Mouse (Mus musculus) lung, postnatal 0 days (tissue): ENCODE measurements around the gene Pcbd2. TPM values are rescaled to one million over a fixed set of nuclear protein-coding genes. Genes with fewer than 3 reads are reported as not detected.

Experiments
- ATAC-seq: fragments of 200-750 bp; cut with Nextera tagmentation; 2 replicates; pipeline ENCODE4 v1.8.0; 2017; ENCODE audit warnings: moderate library complexity
- DNase-seq: peaks from one replicate; pipeline ENCODE4 v3.0.0-alpha.2; 2016; ENCODE audit warnings: low spot score
- H3K27ac ChIP-seq: fragments of 300-500 bp; sonication (generic); 2 replicates; pipeline ENCODE4 v1.5.1; 2014; ENCODE audit warnings: antibody characterized with exemption, mild to moderate bottlenecking, low read length, mixed read lengths
- H3K27me3 ChIP-seq: fragments of 300-500 bp; sonication (generic); replicated peaks from 2 replicates; pipeline ENCODE4 v1.6.1; 2014; ENCODE audit warnings: low read length, mixed read lengths; ENCODE audit not compliant: insufficient read depth
- H3K36me3 ChIP-seq: fragments of 300-500 bp; sonication (generic); 2 replicates; pipeline ENCODE4 v1.6.1; 2014; ENCODE audit warnings: low read length, mixed read lengths; ENCODE audit not compliant: insufficient read depth
- H3K4me1 ChIP-seq: fragments of 300-500 bp; sonication (generic); 2 replicates; pipeline ENCODE4 v1.6.1; 2014; ENCODE audit warnings: antibody characterized with exemption, low read depth, low read length, mixed read lengths; ENCODE audit not compliant: insufficient read depth
- H3K4me2 ChIP-seq: fragments of 300-500 bp; sonication (generic); replicated peaks from 2 replicates; pipeline ENCODE4 v1.6.1; 2014; ENCODE audit warnings: low read depth, mild to moderate bottlenecking, low read length, moderate library complexity, mixed read lengths
- H3K4me3 ChIP-seq: fragments of 300-500 bp; sonication (generic); 2 replicates; pipeline ENCODE4 v1.5.1; 2014; ENCODE audit warnings: low read depth, low read length
- H3K9ac ChIP-seq: fragments of 300-500 bp; sonication (generic); replicated peaks from 2 replicates; pipeline ENCODE4 v1.6.1; 2014; ENCODE audit warnings: low read depth, mild to moderate bottlenecking
- H3K9me3 ChIP-seq: fragments of 300-500 bp; sonication (generic); 2 replicates; pipeline ENCODE4 v1.6.1; 2016; ENCODE audit warnings: low read length, mixed read lengths
- CTCF ChIP-seq: IDR thresholded peaks from 2 replicates; pipeline ENCODE4 v1.5.1; 2016; ENCODE audit warnings: antibody characterized with exemption, mild to moderate bottlenecking
- EP300 ChIP-seq: IDR thresholded peaks from 2 replicates; pipeline ENCODE4 v1.6.1; 2016; ENCODE audit warnings: antibody characterized with exemption, mild to moderate bottlenecking, control low read depth
- WGBS: fragments of 180-500 bp; shearing (Covaris S2); extraction: QIAGEN DNeasy Blood & Tissue Kit; methylation state at CpG from one replicate; pipeline ENCODE4 v1.1.7; 2014; 5-methylcytosine and 5-hydroxymethylcytosine counted together
- polyA plus RNA-seq: library from polyadenylated mRNA; unstranded; fragments of >200 nt; fragmentation: Nextera tagmentation; extraction: Ambion mirVana; gene quantifications from 2 replicates; pipeline ENCODE4 v1.2.1, GENCODE M21; 2015

Gene Pcbd2
- polyA plus RNA-seq, 1 experiment from 2014 or later = 48.3 TPM

DNA sequence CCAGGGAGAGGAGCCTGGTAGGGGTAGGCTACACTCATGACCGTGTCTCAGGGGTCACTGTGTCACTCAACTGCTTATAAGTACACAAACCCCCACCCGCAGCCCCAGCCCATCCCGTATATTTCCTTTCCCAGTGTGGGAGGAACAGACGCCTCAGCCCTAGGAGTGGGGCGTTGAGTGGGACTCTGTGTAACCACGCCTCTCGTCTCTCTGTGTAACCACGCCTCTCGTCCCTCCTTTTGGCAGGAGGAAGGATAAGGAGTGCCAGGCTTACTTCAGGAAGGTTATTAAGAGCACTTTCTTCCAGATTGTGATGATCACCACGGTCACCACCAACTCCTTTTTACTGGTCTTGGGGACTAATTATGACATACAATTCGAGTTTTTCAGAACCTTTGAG is 59.0 kb downstream of the Pcbd2 start:
- Histone ChIP-seq H3K27ac (no peak overlapping the region), H3K27me3 (no peaks in the 10 kb centered on the region), H3K4me2 (no peak overlapping the region), H3K9ac (no peak overlapping the region), H3K9me3 (no peaks in the 10 kb centered on the region), H3K36me3 (no peaks in the 10 kb centered on the region), H3K4me1 (peaks cover 4% of the 10 kb centered on the region; the same call in 1 of the 2 replicates), H3K4me3 (no peak overlapping the region)
- peak; percentile 78 for ATAC-seq
- peak; percentile 74 for DNase-seq
- TF ChIP-seq EP300 = no peak
- WGBS = 28% methylated on average over 11 of the region's 11 CpGs

DNA sequence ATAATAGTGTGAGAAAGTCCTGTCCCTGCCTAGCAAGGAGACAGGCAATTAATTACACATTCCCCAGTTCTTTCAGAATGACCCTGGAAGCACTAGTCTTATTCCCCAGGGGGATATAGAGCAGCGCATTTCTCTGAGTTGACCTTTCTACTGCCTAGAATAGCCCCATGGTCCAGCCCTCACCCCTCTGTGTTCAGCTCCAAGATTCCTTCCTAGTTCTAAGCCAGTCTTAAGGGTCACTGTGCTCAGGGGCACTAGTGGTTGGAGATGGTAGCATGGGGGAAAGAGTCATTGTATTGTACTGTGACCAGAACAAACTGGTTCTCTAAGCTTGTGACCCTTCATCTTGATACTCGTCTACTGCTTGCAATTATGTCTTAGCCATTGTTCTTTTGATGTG is 74.1 kb downstream of the Pcbd2 start:
- Histone ChIP-seq H3K27me3 (no peaks in the 10 kb centered on the region), H3K36me3 (no peaks in the 10 kb centered on the region), H3K4me2 (no peak overlapping the region), H3K27ac (no peak overlapping the region), H3K9me3 (no peaks in the 10 kb centered on the region), H3K4me1 (no peaks in the 10 kb centered on the region), H3K4me3 (no peak overlapping the region), H3K9ac (no peak overlapping the region)
- WGBS = 79% methylated on average over 2 of the region's 2 CpGs
- no peak for DNase-seq
- ATAC-seq = no peak
- TF ChIP-seq EP300 (no peak), CTCF (no peak)

DNA sequence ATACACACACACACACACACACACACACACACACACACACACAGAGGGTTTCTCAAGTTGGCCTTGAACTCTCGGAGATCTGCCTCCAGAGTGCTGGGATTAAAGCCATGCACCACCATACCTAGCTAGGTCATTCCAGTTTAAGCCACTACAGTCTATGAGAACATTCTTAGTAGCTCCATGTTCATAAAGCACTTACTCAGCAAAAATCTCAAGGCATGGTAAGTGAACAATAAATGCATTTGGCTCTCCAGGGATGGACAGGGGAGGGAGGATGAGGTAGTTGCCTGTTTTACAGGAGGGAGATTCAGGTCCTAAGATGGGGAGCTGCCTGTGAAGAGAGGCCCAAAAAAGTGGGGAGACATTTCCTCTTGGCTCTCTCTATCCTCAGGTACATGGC is 76.8 kb downstream of the Pcbd2 start:
- WGBS = 95% methylated on average over 1 of the region's 1 CpGs
- H3K27me3 ChIP-seq = no peaks in the 10 kb centered on the region
- no peak overlapping the region for H3K4me2 ChIP-seq
- no peak overlapping the region for H3K4me3 ChIP-seq
- no peaks in the 10 kb centered on the region for H3K4me1 ChIP-seq
- no peak overlapping the region for H3K27ac ChIP-seq
- no peak for ATAC-seq
- H3K9me3 ChIP-seq = no peaks in the 10 kb centered on the region
- no peak for DNase-seq
- no peaks in the 10 kb centered on the region for H3K36me3 ChIP-seq
- no peak overlapping the region for H3K9ac ChIP-seq
- no peak for TF ChIP-seq CTCF
- TF ChIP-seq EP300 = no peak

DNA sequence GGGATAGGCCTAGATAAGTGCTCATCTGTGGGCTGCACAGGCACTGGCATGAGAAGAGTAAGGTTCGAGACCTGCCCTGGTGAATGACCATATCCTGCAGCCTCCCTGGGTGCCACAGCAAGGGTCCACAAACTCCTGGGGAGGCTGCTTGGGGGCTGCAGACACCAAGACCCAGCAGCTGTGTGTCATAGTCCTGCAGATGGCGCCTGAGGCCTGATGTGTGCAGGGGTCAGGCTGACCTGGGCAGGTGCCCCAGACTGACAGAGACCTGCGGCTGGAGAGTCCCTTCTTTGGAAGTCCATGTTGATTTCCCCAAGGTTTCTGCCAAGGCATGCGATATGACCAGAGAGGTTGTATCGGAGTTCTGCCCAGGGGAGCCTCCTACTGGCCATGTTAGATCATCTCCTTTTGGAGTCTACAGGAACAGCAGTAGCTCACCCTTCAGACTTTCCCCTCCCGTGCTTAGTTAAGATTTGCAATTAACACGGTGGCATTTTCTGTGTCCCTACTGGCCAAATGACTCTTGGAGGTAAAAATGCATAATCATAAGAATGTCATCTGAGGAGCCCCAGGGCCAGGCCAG is 82.0 kb downstream of the Pcbd2 start:
- ATAC-seq (no peak), DNase-seq (no peak)
- 61% methylated on average over 7 of the region's 7 CpGs for WGBS
- H3K9me3 ChIP-seq = no peaks in the 10 kb centered on the region
- H3K4me1 ChIP-seq = no peaks in the 10 kb centered on the region
- no peaks in the 10 kb centered on the region for H3K27me3 ChIP-seq
- H3K9ac ChIP-seq = no peak overlapping the region
- peak; percentile 22; the same call in 1 of the 2 replicates for TF ChIP-seq CTCF
- TF ChIP-seq EP300 = no peak
- H3K36me3 ChIP-seq = no peaks in the 10 kb centered on the region
- H3K27ac ChIP-seq = no peak overlapping the region
- H3K4me2 ChIP-seq = no peak overlapping the region
- H3K4me3 ChIP-seq = no peak overlapping the region

DNA sequence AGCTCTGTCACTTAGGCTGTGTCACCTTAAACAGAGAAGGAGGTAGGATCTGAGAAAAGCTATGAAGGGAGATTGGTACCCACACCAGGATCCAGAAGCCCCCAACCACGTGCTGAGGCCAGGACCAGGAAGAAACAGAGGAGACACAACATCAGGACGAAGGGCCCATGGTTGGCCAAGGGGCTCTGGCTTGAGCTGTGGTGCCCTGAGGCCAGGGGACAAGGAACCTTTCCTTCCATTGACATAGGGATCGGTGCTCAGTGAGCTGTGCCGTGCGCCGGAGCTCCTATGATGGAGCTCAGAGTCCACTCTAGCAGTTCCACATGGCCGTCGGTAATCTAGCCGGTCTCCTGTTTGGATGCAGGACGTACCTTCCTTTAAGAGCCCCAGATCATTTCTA is 82.5 kb downstream of the Pcbd2 start:
- 92% methylated on average over 10 of the region's 10 CpGs for WGBS
- Histone ChIP-seq H3K27me3 (no peaks in the 10 kb centered on the region), H3K9ac (no peak overlapping the region), H3K4me2 (no peak overlapping the region), H3K36me3 (no peaks in the 10 kb centered on the region), H3K4me3 (no peak overlapping the region), H3K9me3 (no peaks in the 10 kb centered on the region), H3K27ac (no peak overlapping the region), H3K4me1 (no peaks in the 10 kb centered on the region)
- ATAC-seq = no peak
- no peak for TF ChIP-seq CTCF
- no peak for DNase-seq

DNA sequence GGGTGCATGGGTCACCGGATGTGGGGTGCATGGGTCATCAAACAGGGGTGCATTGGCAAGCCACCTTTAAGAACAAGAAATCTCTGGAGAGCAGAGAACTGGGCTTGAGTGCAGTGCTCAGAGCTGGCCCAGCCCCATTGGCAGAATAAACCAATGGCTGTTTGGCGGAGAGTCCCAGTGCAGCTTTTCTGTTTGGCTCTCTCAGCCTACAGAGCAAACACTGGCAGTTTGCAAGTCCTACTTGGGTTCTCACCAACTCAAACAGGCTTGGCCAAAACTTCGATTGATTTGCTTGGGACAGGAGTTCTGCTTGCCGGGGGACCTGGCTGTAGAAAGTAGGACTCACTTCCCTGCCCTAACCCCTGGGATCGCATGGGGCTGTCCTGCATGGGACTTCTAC is 83.8 kb downstream of the Pcbd2 start:
- Histone ChIP-seq H3K9ac (no peak overlapping the region), H3K36me3 (no peaks in the 10 kb centered on the region), H3K4me2 (no peak overlapping the region), H3K4me3 (no peak overlapping the region), H3K27me3 (no peaks in the 10 kb centered on the region), H3K4me1 (no peaks in the 10 kb centered on the region), H3K27ac (no peak overlapping the region), H3K9me3 (no peaks in the 10 kb centered on the region)
- ATAC-seq (peak; percentile 62; the same call in 1 of the 2 replicates), DNase-seq (peak; percentile 27)
- TF ChIP-seq CTCF = no peak
- 51% methylated on average over 5 of the region's 5 CpGs for WGBS

DNA sequence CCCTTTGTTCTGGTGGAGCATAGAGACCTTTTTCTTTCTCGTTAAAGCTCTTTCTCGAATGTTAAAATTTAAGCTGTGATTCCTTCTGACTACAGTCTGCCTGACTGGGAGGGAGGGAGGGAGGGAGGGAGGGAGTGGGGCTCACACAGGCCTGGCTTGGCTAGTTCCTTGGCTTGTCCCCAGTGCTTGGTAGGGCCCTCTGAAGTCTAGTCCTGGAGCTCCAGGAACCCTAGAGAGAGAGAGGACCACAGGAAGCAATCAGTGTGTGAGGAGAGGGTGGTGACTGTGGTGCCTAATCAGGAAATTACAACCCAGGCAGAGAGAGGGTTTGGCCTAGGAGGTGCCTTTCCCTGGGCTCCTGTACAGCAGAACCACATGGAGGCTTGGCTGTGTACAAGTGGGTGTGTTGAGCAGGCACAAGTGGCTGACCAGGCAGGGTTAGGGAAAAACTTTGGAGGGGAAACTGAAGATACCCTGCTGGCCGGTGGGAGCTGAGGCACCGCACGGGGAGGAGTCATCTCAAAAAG is 86.4 kb downstream of the Pcbd2 start:
- TF ChIP-seq EP300 = no peak
- no peak for TF ChIP-seq CTCF
- WGBS = 53% methylated on average over 5 of the region's 5 CpGs
- no peak overlapping the region for H3K4me3 ChIP-seq
- H3K9me3 ChIP-seq = no peaks in the 10 kb centered on the region
- ATAC-seq (no peak), DNase-seq (no peak)
- no peaks in the 10 kb centered on the region for H3K27me3 ChIP-seq
- H3K27ac ChIP-seq = no peak overlapping the region
- no peaks in the 10 kb centered on the region for H3K36me3 ChIP-seq
- H3K4me2 ChIP-seq = no peak overlapping the region
- no peak overlapping the region for H3K9ac ChIP-seq
- H3K4me1 ChIP-seq = no peaks in the 10 kb centered on the region
